Mouse (Mus musculus): ENCODE measurements around the gene Kctd21. TPM values are rescaled to one million over a fixed set of nuclear protein-coding genes. Genes with fewer than 3 reads are reported as not detected.

Gene Kctd21
- total and polyA plus RNA-seq, 3 experiments, result 0.23 to 1.2 TPM; not detected in 1

DNA sequence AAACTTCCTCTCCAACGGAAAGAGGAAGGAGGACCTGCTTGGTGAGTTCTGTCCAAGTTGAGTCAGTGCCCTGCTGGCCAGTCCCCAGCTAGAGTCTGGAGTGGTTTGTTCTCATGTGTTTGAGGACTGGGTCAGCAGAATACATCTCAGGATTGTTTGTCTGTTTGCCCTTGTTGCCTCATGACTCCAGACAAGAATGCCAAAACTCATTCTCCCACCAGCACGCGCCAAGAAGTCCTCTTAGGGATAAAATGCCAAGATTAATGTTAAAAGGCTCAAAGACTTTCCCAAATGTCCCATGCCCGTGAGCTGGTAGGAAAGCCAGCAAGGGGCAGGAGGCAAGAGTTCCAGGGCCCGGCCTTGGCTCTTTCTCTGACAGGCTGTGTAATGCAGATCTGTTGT is 24.7 kb downstream of the Kctd21 start:
- no peak overlapping the region for H3K4me3 ChIP-seq (ENCODE audit: control insufficient read depth in 1 of 2, insufficient read depth in 1 of 2, low read depth in 2 of 2, low read length in 2 of 2)
- no peak for DNase-seq (ENCODE audit: low read depth, low spot score)
- H3K36me3 ChIP-seq (ENCODE audit: control insufficient read depth in 1 of 2, insufficient read depth in 2 of 2, low read length in 2 of 2), result peaks cover 0 to 17% of the 10 kb centered on the region in 2 experiments; a peak in 2 of 4 replicates
- no peak overlapping the region for H3K9ac ChIP-seq (ENCODE audit: control insufficient read depth, low read depth, low read length, poor library complexity, severe bottlenecking)
- no peaks in the 10 kb centered on the region for H3K9me3 ChIP-seq (replicated peaks; ENCODE audit: insufficient read depth, low read length)
- H3K27me3 ChIP-seq (ENCODE audit: control insufficient read depth in 1 of 2, insufficient read depth in 2 of 2, low read length in 2 of 2), result no peaks in the 10 kb centered on the region
- H3K4me1 ChIP-seq (ENCODE audit: control insufficient read depth in 1 of 2, insufficient read depth in 2 of 2, low read length in 2 of 2), result peaks cover 5 to 20% of the 10 kb centered on the region in 2 experiments
- no peak overlapping the region for H3K27ac ChIP-seq (ENCODE audit: control insufficient read depth, low read depth, low read length)
- no peak for TF ChIP-seq SIN3A (IDR thresholded peaks at IDR 0.05; ENCODE audit: low read length)
- no peak for TF ChIP-seq TBP (IDR thresholded peaks at IDR 0.05; ENCODE audit: low read depth, low read length)
- TF ChIP-seq HCFC1 (IDR thresholded peaks at IDR 0.05; ENCODE audit: low read depth, low read length), result no peak
- TF ChIP-seq RAD21 (IDR thresholded peaks at IDR 0.05; ENCODE audit: low read depth, low read length), result no peak
- no peak for TF ChIP-seq MAX (IDR thresholded peaks at IDR 0.05; ENCODE audit: low read length)
- TF ChIP-seq JUND (IDR thresholded peaks at IDR 0.05; ENCODE audit: low read depth, low read length), result no peak
- TF ChIP-seq GATA1 (IDR thresholded peaks at IDR 0.05; ENCODE audit: low read depth, low read length), result no peak
- no peak for TF ChIP-seq CTCF (IDR thresholded peaks at IDR 0.05 in 2 of 3, conservative IDR thresholded peaks at IDR 0.05 in 1 of 3; ENCODE audit: control insufficient read depth in 1 of 3, insufficient read depth in 1 of 3, low read depth in 2 of 3, low read length in 3 of 3, poor library complexity in 1 of 3, severe bottlenecking in 1 of 3)
- no peak for TF ChIP-seq CHD1 (IDR thresholded peaks at IDR 0.05; ENCODE audit: low read depth, low read length)
- TF ChIP-seq GABPA (IDR thresholded peaks at IDR 0.05; ENCODE audit: low read depth, low read length), result no peak
- TF ChIP-seq ZKSCAN1 (IDR thresholded peaks at IDR 0.05; ENCODE audit: low read depth, low read length), result no peak
- no peak for TF ChIP-seq ZNF384 (IDR thresholded peaks at IDR 0.05; ENCODE audit: low read depth, low read length)
- TF ChIP-seq TCF12 (IDR thresholded peaks at IDR 0.05; ENCODE audit: low read depth, low read length), result no peak
- no peak for TF ChIP-seq NELFE (IDR thresholded peaks at IDR 0.05; ENCODE audit: low read depth, low read length)
- no peak for TF ChIP-seq ZC3H11A (IDR thresholded peaks at IDR 0.05; ENCODE audit: low read depth, low read length)
- TF ChIP-seq NRF1 (IDR thresholded peaks at IDR 0.05; ENCODE audit: insufficient read depth, low read depth, low read length, poor library complexity, severe bottlenecking), result no peak
- no peaks in the 10 kb centered on the region for H3K79me2 ChIP-seq (ENCODE audit: control insufficient read depth, insufficient read depth, low read length, poor library complexity)

DNA sequence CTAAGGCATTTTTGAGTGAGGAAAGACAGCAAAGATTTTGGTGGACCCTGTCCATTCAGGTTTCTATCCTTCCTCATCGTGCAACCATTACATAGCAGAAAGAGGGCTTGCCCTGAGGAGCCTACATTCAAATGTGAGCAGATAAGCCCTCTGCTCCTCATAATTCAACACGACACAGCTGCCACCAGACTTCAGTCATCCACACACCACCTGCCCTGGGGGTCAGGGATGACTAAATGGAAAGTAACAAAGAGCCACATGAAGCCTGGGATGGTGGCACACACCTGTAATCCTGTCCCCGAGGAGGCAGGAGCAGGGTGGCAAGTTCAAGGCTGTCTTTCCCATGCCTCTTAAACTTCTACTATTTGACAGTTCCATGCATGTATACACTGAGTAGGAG is 25.7 kb downstream of the Kctd21 start:
- no peak overlapping the region for H3K4me3 ChIP-seq (ENCODE audit: control insufficient read depth in 1 of 2, insufficient read depth in 1 of 2, low read depth in 2 of 2, low read length in 2 of 2)
- no peaks in the 10 kb centered on the region for H3K79me2 ChIP-seq (ENCODE audit: control insufficient read depth, insufficient read depth, low read length, poor library complexity)
- no peak for TF ChIP-seq MYB (IDR thresholded peaks at IDR 0.05; ENCODE audit: low read depth, low read length)
- no peak for TF ChIP-seq POLR2AphosphoS2 (IDR thresholded peaks at IDR 0.05; ENCODE audit: low read length)
- TF ChIP-seq SIN3A (IDR thresholded peaks at IDR 0.05; ENCODE audit: low read length), result no peak
- no peak for TF ChIP-seq MAFK (IDR thresholded peaks at IDR 0.05; ENCODE audit: borderline replicate concordance, low read depth, low read length)
- no peak for TF ChIP-seq TBP (IDR thresholded peaks at IDR 0.05; ENCODE audit: low read depth, low read length)
- TF ChIP-seq GATA1 (IDR thresholded peaks at IDR 0.05; ENCODE audit: low read depth, low read length), result no peak
- TF ChIP-seq ZMIZ1 (IDR thresholded peaks at IDR 0.05; ENCODE audit: low read depth, low read length), result no peak
- no peak for TF ChIP-seq JUND (IDR thresholded peaks at IDR 0.05; ENCODE audit: low read depth, low read length)
- no peak for TF ChIP-seq KAT2A (conservative IDR thresholded peaks at IDR 0.05; ENCODE audit: low read depth, low read length)
- TF ChIP-seq HCFC1 (IDR thresholded peaks at IDR 0.05; ENCODE audit: low read depth, low read length), result no peak
- no peak for TF ChIP-seq RAD21 (IDR thresholded peaks at IDR 0.05; ENCODE audit: low read depth, low read length)
- TF ChIP-seq TCF12 (IDR thresholded peaks at IDR 0.05; ENCODE audit: low read depth, low read length), result no peak
- no peak for TF ChIP-seq CHD2 (IDR thresholded peaks at IDR 0.05; ENCODE audit: low read length)
- TF ChIP-seq NELFE (IDR thresholded peaks at IDR 0.05; ENCODE audit: low read depth, low read length), result no peak
- TF ChIP-seq BHLHE40 (IDR thresholded peaks at IDR 0.05; ENCODE audit: borderline replicate concordance, low read depth, low read length), result no peak
- TF ChIP-seq MAZ (IDR thresholded peaks at IDR 0.05; ENCODE audit: low read depth, low read length), result no peak
- no peak for TF ChIP-seq ETS1 (IDR thresholded peaks at IDR 0.05; ENCODE audit: low read depth, low read length)
- TF ChIP-seq MYC (IDR thresholded peaks at IDR 0.05; ENCODE audit: low read depth, low read length), result no peak
- TF ChIP-seq CTCF (IDR thresholded peaks at IDR 0.05 in 2 of 3, conservative IDR thresholded peaks at IDR 0.05 in 1 of 3; ENCODE audit: control insufficient read depth in 1 of 3, insufficient read depth in 1 of 3, low read depth in 2 of 3, low read length in 3 of 3, poor library complexity in 1 of 3, severe bottlenecking in 1 of 3), result no peak
- no peak for TF ChIP-seq POLR2A (IDR thresholded peaks at IDR 0.05; ENCODE audit: control insufficient read depth in 1 of 2, insufficient read depth in 1 of 2, low read depth in 1 of 2, low read length in 2 of 2, poor library complexity in 1 of 2)
- H3K27ac ChIP-seq (ENCODE audit: control insufficient read depth, low read depth, low read length), result no peak overlapping the region
- peaks cover 5 to 20% of the 10 kb centered on the region in 2 experiments for H3K4me1 ChIP-seq (ENCODE audit: control insufficient read depth in 1 of 2, insufficient read depth in 2 of 2, low read length in 2 of 2)
- H3K9ac ChIP-seq (ENCODE audit: control insufficient read depth, low read depth, low read length, poor library complexity, severe bottlenecking), result no peak overlapping the region
- H3K36me3 ChIP-seq (ENCODE audit: control insufficient read depth in 1 of 2, insufficient read depth in 2 of 2, low read length in 2 of 2), result peaks cover 0 to 17% of the 10 kb centered on the region in 2 experiments; a peak in 2 of 4 replicates
- DNase-seq (ENCODE audit: low read depth, low spot score), result no peak
- no peaks in the 10 kb centered on the region for H3K27me3 ChIP-seq (ENCODE audit: control insufficient read depth in 1 of 2, insufficient read depth in 2 of 2, low read length in 2 of 2)
- H3K9me3 ChIP-seq (replicated peaks; ENCODE audit: insufficient read depth, low read length), result no peaks in the 10 kb centered on the region
